Mouse (Mus musculus) adrenal gland, postnatal 36 days (tissue): ENCODE results near the gene Igll1. TPM values are rescaled to one million over a fixed set of nuclear protein-coding genes. Genes with fewer than 3 reads are reported as not detected.

Source experiments
- DNase-seq, 2 experiments: peaks; one replicate each; pipeline ENCODE4 v3.0.0; 2021; ENCODE audit warnings: mixed read lengths in 1 of 2
- total RNA-seq, 2 experiments: library from RNA; stranded (reverse); gene quantifications; 2 replicates each; pipeline ENCODE4 v1.2.3; 2021

Igll1 gene
- total RNA-seq, 2 experiments from 2014 or later, result not detected

DNA sequence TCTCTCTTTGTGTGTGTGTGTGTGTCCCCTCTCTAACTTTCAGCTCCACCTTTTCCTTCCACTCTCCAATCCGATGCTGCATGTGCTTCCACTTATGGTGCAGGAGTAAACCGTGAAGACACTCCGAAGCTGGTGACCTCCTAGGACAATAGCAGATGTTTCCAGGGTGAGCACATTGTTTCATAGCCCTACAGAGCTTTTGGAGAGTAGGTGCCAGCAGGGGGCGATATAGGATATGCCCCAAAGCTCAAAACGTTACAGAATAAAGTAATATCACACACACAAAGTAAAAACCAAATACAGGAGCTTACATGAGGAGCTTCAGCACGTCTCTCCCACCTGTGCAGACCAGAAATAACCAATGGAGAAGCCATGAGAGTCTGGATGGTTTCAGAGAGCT lies 8.9 kb downstream of the Igll1 start:
- peak; percentile 72 to 78 for DNase-seq

DNA sequence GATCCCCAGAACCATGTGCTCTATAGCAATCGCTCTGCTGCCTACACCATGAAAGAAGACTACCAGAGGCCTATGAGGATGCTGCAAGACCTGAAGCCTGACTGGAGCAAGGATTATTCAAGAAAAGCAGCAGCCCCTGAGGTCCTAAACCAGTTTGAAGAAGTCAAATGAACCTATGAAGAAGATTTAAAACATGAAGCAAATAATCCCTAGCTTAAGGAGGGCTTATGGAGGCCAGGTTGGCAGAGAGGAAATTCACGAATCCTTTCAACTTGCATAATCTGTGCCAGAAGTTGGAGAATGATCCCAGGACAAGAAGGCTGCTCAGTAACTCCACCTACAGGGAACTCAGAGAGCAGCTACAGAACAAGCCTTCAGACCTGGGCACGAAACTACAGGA lies 11.4 kb downstream of the Igll1 start:
- DNase-seq, result no peak

DNA sequence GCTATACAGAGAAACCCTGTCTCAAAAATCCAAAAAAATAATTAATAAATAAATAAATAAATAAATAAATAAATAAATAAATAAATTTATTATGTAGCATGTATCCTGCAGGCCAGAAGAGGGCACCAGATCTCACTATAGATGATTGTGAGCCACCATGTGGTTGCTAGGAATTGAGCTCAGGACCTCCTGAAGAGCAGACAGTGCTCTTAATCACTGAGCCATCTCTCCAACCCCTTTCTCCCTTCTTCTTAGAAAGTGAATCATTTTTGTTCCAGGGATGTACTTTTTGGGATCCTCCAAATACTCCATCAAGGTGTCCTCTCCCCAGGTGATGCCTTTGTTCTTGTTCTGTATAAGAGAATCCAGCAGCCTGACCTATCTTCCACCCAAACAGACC lies 14.6 kb downstream of the Igll1 start:
- DNase-seq, result no peak

DNA sequence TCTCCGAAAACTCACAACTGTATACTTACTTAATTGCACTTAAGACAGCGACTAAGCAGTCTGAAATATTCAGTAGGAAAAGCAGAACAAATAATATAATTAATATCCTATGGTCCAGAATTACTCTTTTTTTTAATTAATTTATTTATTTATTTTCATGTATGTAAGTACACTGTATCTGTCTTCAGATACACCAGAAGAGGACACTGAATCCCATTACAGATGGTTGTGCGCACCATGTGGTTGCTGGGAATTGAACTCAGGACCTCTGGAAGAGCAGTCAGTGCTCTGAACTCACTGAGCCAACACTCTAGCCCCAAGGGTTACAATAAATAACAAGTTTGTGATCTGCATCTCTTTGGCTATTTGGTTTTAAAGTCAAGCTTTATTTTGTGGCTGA lies 34.1 kb downstream of the Igll1 start:
- DNase-seq, result no peak

DNA sequence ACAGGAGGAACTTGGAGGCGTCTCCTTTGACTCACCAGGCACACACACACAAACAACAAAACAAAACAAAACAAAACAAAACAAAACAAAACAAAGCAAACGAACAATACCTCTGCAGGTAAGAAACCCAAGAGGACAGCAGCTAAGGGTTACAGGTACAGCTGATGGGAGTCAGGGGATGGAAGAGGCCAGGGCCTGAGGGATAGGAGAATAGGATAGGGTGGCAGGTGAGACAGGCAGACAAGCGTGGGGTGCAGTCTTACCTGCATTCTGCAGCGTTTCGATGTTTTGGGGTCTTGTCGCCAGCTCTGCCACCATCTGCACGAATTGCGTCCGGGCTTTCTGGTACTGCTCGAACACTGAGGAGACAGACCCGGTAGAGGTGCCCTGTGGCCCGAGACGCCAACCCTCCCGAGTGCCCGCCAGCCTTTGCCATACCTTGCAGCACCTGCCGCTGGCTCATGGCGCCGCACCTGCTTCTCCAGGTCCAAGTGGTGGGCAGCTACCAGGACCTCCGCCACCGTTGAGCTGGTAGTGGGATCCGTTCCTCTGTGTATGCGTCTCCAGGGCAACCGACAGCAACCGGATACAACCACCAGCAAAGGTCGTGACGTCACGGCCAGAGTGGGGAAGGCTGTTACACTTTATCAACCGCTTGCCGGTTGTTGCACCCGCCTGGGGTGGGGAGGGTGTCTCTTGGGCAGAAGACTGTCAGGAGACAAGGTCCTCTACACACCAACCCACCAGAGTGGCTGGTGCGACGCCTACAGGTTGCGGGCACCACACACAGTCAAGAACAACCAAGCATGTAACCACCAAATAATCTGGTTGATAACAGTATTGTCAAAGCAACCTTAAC lies 34.8 kb downstream of the Igll1 start, which contains the start of gene Spag6l:
Spag6l (minus strand) TSS at position 700 of the 859 bp plus-strand sequence.
- DNase-seq, result peak; percentile 48 to 52

DNA sequence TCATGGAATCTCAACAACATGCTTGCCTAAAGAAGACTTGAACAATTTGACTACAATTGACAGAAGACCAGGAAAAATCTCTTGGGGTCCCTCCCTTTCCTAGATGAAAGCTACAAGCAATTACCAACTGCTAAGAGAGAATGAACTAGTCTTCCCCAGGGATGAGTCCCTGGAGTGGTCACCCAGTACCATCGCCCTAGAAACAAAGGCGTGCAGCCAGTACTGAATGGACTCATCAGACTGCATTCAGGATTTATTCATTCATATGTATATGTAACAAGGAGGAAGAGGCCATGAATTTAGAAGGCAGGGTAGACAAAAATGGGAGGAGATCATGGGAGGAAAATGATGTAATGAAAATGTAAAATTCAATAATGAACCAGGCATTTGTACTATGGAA lies 37.6 kb downstream of the Igll1 start:
- DNase-seq, result no peak

DNA sequence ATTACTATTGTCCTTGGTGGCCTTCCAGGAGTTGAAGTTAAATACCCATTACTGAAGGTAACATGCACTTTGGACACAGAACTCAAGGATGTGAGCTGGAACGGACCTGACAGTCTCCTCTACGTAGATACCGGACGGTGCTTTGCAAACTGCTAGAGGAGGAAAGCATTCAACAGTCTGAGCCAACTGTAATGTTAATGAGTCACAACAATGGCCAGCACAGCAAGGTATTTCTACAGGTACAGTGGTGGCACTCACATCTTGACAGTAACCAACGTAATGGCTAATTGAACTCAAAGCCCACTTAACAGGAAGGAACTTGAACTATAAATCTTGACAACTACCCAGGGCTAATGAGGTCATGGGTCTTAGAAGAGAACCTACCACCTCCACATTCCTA lies 38.3 kb downstream of the Igll1 start:
- no peak for DNase-seq

Other genes starting within 250 kb of the Igll1 start
- under 1 TPM in 1 of 2 experiments, not detected in 1; 0.23 TPM for gene Olfr19, start 187.6 kb downstream of the Igll1 start, total RNA-seq
- gene Spag6l, start 34.5 kb downstream of the Igll1 start, total RNA-seq, result under 1 TPM; 0.10 to 0.30 TPM
- 10 to 100 TPM; 49.0 to 51.6 TPM for gene Top3b, start 6.8 kb upstream of the Igll1 start, total RNA-seq
- under 1 TPM in 1 of 2 experiments, not detected in 1; 0.46 TPM for gene Vpreb1, start 6.9 kb upstream of the Igll1 start, total RNA-seq
- 10 to 100 TPM; 38.2 to 45.0 TPM for gene Ppm1f, start 32.5 kb upstream of the Igll1 start, total RNA-seq
- gene Mapk1, start 119.4 kb upstream of the Igll1 start, total RNA-seq, result 100 to 1,000 TPM; 183 to 200 TPM
- gene Ypel1, start 205.7 kb upstream of the Igll1 start, total RNA-seq, result 1 to 10 TPM; 3.3 to 7.8 TPM
- 10 to 100 TPM; 83.4 to 97.0 TPM for gene Ppil2, start 247.3 kb upstream of the Igll1 start, total RNA-seq